Mouse (Mus musculus) right cerebral cortex, postnatal 14 days (tissue): Measurements from ENCODE around the gene Hdac2.

Experiments used
- DNase-seq: peaks from one replicate; pipeline ENCODE4 v3.0.0; 2022

The Hdac2 gene

GRCm38 (mm10) chr10:36974086-36974675 is at the start of gene Hdac2:
TSS of gene Hdac2 (plus strand) at chr10:36974544.
- peak; percentile 85 for DNase-seq

- no peak for DNase-seq
These were observed 46.1 kb upstream of the Hdac2 start for GRCm38 (mm10) chr10:36928212-36928611.

GRCm38 (mm10) chr10:36935863-36936262 is 38.5 kb upstream of the Hdac2 start:
- DNase-seq: no peak

GRCm38 (mm10) chr10:36936271-36936670 is 38.1 kb upstream of the Hdac2 start:
- no peak for DNase-seq

GRCm38 (mm10) chr10:36951742-36952141 is 22.6 kb upstream of the Hdac2 start:
- no peak for DNase-seq

- no peak for DNase-seq
These were observed 21.7 kb upstream of the Hdac2 start for GRCm38 (mm10) chr10:36952622-36953021.

- no peak for DNase-seq
These were observed 14.7 kb upstream of the Hdac2 start for GRCm38 (mm10) chr10:36959563-36960110.

GRCm38 (mm10) chr10:36964406-36964805 is 9.9 kb upstream of the Hdac2 start:
- DNase-seq: no peak

- peak; percentile 70 for DNase-seq
These were observed 554 bp downstream of the Hdac2 start for GRCm38 (mm10) chr10:36974676-36975520.

- DNase-seq: no peak
These were observed 7.5 kb downstream of the Hdac2 start for GRCm38 (mm10) chr10:36981866-36982265.

GRCm38 (mm10) chr10:36992149-36992548 is 17.8 kb downstream of the Hdac2 start:
- no peak for DNase-seq

GRCm38 (mm10) chr10:37000839-37001238 is 26.5 kb downstream of the Hdac2 start:
- no peak for DNase-seq

- DNase-seq: peak; percentile 79
These were observed 40.1 kb downstream of the Hdac2 start for GRCm38 (mm10) chr10:37014274-37015107.

GRCm38 (mm10) chr10:37015729-37016128 is 41.4 kb downstream of the Hdac2 start:
- no peak for DNase-seq

- no peak for DNase-seq
These were observed 41.9 kb downstream of the Hdac2 start for GRCm38 (mm10) chr10:37016200-37016599.

GRCm38 (mm10) chr10:37024301-37024700 is 50.0 kb downstream of the Hdac2 start:
- no peak for DNase-seq

GRCm38 (mm10) chr10:37028651-37029050 is 54.3 kb downstream of the Hdac2 start:
- no peak for DNase-seq

- no peak for DNase-seq
These were observed 60.8 kb downstream of the Hdac2 start for GRCm38 (mm10) chr10:37035090-37035497.

- no peak for DNase-seq
These were observed 73.3 kb downstream of the Hdac2 start for GRCm38 (mm10) chr10:37047661-37048098.
